Comparison of ENCODE assay signal across 9 mouse cellular contexts in genomic region chr4:43443511-43443910, GRCm38 (mm10). TPM values are rescaled to one million over a fixed set of nuclear protein-coding genes. Genes with fewer than 3 reads are reported as not detected.
DNase-seq lines count a peak whose midpoint lies in the region; ATAC-seq and TF ChIP-seq lines count a peak whose summit lies in the region.
"Had no signal": no experiment of that assay in that cellular context is flagged by ENCODE, and none has a peak within 500 bp of the region (broad histone marks: within the 10 kb centered on the region; RNA-seq: fewer than 3 reads in every experiment).

No protein-coding gene starts in this region.

- peak overlapping the region in 1 of 2 experiments; percentile 95; a peak in 2 of 4 replicates for H3K27ac ChIP-seq in heart, embryonic 14.5 days (replicated peaks in 1 of 2; ENCODE audit: control insufficient read depth in 1 of 2, insufficient read depth in 1 of 2, low read depth in 2 of 2, low read length in 2 of 2)
- H3K27ac ChIP-seq in limb, embryonic 14.5 days (replicated peaks; ENCODE audit: low read depth, low read length) = peak overlapping the region; percentile 91

- H3K36me3 ChIP-seq in heart, embryonic 14.5 days (ENCODE audit: control insufficient read depth, insufficient read depth, low read length) = peaks cover 37% of the 10 kb centered on the region
- H3K36me3 ChIP-seq in limb, embryonic 14.5 days (ENCODE audit: control insufficient read depth, insufficient read depth, low read length) = peaks cover 40% of the 10 kb centered on the region

- H3K27me3 ChIP-seq in heart, embryonic 14.5 days (ENCODE audit: control insufficient read depth, insufficient read depth, low read length) = no peaks in the 10 kb centered on the region
- no peaks in the 10 kb centered on the region for H3K27me3 ChIP-seq in limb, embryonic 14.5 days (ENCODE audit: control insufficient read depth, insufficient read depth, low read length)

- no peak for TF ChIP-seq POLR2A in limb, embryonic 14.5 days (IDR thresholded peaks at IDR 0.05; ENCODE audit: borderline replicate concordance, extremely low read depth, insufficient read depth, insufficient read length)

- H3K9ac ChIP-seq in heart, embryonic 14.5 days (ENCODE audit: low read length) = peak overlapping the region; percentile 95
- peak overlapping the region; percentile 96 for H3K9ac ChIP-seq in limb, embryonic 14.5 days (ENCODE audit: low read depth, low read length, severe bottlenecking)

- H3K9me3 ChIP-seq in heart, embryonic 14.5 days (ENCODE audit: control insufficient read depth, low read length) = no peaks in the 10 kb centered on the region
- H3K9me3 ChIP-seq in limb, embryonic 14.5 days (ENCODE audit: control insufficient read depth, low read length) = no peaks in the 10 kb centered on the region

- WGBS in heart, embryonic 14.5 days = under 1% methylated on average over 27 of the region's 28 CpGs
- 1% methylated on average over 20 of the region's 28 CpGs for whole genome bisulfite sequencing in limb, embryonic 14.5 days

- peaks cover 5 to 10% of the 10 kb centered on the region in 2 experiments; a peak in 3 of 4 replicates for H3K4me1 ChIP-seq in heart, embryonic 14.5 days (ENCODE audit: control insufficient read depth in 2 of 2, insufficient read depth in 2 of 2, low read length in 2 of 2)
- peaks cover 11% of the 10 kb centered on the region for H3K4me1 ChIP-seq in limb, embryonic 14.5 days (ENCODE audit: control insufficient read depth, insufficient read depth, low read length)

- DNase-seq in adrenal gland, adult (ENCODE audit: inconsistent age in 2 of 2, low spot score in 1 of 2) = peak; percentile 60 to 80
- DNase-seq in adrenal gland, postnatal 25 days = no peak
- DNase-seq in spleen, postnatal 10 days (ENCODE audit: low spot score in 2 of 2) = peak; percentile 36 to 48
- DNase-seq in spleen, adult 12 weeks (ENCODE audit: low spot score) = no peak
- peak; percentile 41 for DNase-seq in limb, embryonic 14.5 days (ENCODE audit: low spot score)
- peak; percentile 39 for DNase-seq in retina, embryonic 14.5 days (ENCODE audit: low spot score)
- DNase-seq in layer of hippocampus, postnatal 14 days (ENCODE audit: low spot score in 2 of 2) = no peak

- peak overlapping the region; percentile 87 for H3K4me2 ChIP-seq in heart, embryonic 14.5 days (ENCODE audit: low read length)
- peak overlapping the region; percentile 95 for H3K4me2 ChIP-seq in limb, embryonic 14.5 days (replicated peaks; ENCODE audit: low read depth, low read length, severe bottlenecking)

- 0 out of 2 replicates have a peak, but pooled peaks have one; percentile 4 for ATAC-seq in heart, embryonic 14.5 days (ENCODE audit: insufficient number of reproducible peaks, insufficient read depth, low FRiP score, low read depth)
- ATAC-seq in limb, embryonic 14.5 days (ENCODE audit: low FRiP score, low read depth) = no peak

- peak overlapping the region; percentile 91 to 94 for H3K4me3 ChIP-seq in heart, embryonic 14.5 days (ENCODE audit: control insufficient read depth in 1 of 2, insufficient read depth in 1 of 2, low read depth in 1 of 2, low read length in 2 of 2)
- peak overlapping the region; percentile 94 for H3K4me3 ChIP-seq in limb, embryonic 14.5 days (replicated peaks; ENCODE audit: low read length)

RNA-seq across cellular contexts. Expression of gene Tesk1, which starts 1.8 kb away (rescaled TPM):
- total RNA-seq in adrenal gland, postnatal 25 days (2021) = 51.3 and 53.2 TPM in 2 replicates
- polyA plus RNA-seq in heart, embryonic 14.5 days (2014; fragmentation: Nextera tagmentation; extraction: Ambion mirVana) = 8.9 and 9.4 TPM in 2 replicates
- polyA plus RNA-seq in limb, embryonic 14.5 days (2012; rRNA removed) = 47.4 and 63.1 TPM in 2 replicates
- 15.8 and 17.6 TPM in 2 replicates for polyA plus RNA-seq in limb, embryonic 14.5 days (2014; fragmentation: Nextera tagmentation; extraction: Ambion mirVana)
- total RNA-seq in layer of hippocampus, postnatal 14 days (2021) = 10 to 100 TPM; 63.0 to 64.4 TPM

RNA-seq across cellular contexts. Expression of gene Cd72, which starts 10.9 kb away (rescaled TPM):
- total RNA-seq in adrenal gland, postnatal 25 days (2021) = 2.9 TPM in 1 of 2 replicates, not detected in the other
- 3.1 and 3.9 TPM in 2 replicates for polyA plus RNA-seq in heart, embryonic 14.5 days (2014; fragmentation: Nextera tagmentation; extraction: Ambion mirVana)
- 1.3 TPM in 2 replicates for polyA plus RNA-seq in limb, embryonic 14.5 days (2012; rRNA removed)
- 4.4 and 7.5 TPM in 2 replicates for polyA plus RNA-seq in limb, embryonic 14.5 days (2014; fragmentation: Nextera tagmentation; extraction: Ambion mirVana)
- not detected for total RNA-seq in layer of hippocampus, postnatal 14 days (2021)
- total RNA-seq: layer of hippocampus, postnatal 10 days had no signal

RNA-seq across cellular contexts. Expression of gene Fam166b, which starts 14.6 kb away (rescaled TPM):
- total RNA-seq in adrenal gland, postnatal 25 days (2021) = not detected in 2 replicates
- 0.16 TPM in 1 of 2 replicates, not detected in the other for polyA plus RNA-seq in heart, embryonic 14.5 days (2014; fragmentation: Nextera tagmentation; extraction: Ambion mirVana)
- polyA plus RNA-seq in limb, embryonic 14.5 days (2012; rRNA removed) = 0.20 and 0.29 TPM in 2 replicates
- polyA plus RNA-seq in limb, embryonic 14.5 days (2014; fragmentation: Nextera tagmentation; extraction: Ambion mirVana) = 0.14 and 0.33 TPM in 2 replicates
- total RNA-seq in layer of hippocampus, postnatal 14 days (2021) = 1 to 10 TPM in 1 of 2 experiments, under 1 TPM in 1; 0.76 to 2.4 TPM

RNA-seq across cellular contexts. Expression of gene Sit1, which starts 40.0 kb away (rescaled TPM):
- 0.24 TPM in 1 of 2 replicates, not detected in the other for total RNA-seq in adrenal gland, postnatal 25 days (2021)
- polyA plus RNA-seq in heart, embryonic 14.5 days (2014; fragmentation: Nextera tagmentation; extraction: Ambion mirVana) = not detected in 2 replicates
- not detected in 2 replicates for polyA plus RNA-seq in limb, embryonic 14.5 days (2012; rRNA removed)
- polyA plus RNA-seq in limb, embryonic 14.5 days (2014; fragmentation: Nextera tagmentation; extraction: Ambion mirVana) = not detected in 2 replicates
- not detected for total RNA-seq in layer of hippocampus, postnatal 14 days (2021)
- total RNA-seq: layer of hippocampus, postnatal 10 days had no signal

RNA-seq across cellular contexts. Expression of gene Ccdc107, which starts 49.2 kb away (rescaled TPM):
- total RNA-seq in adrenal gland, postnatal 25 days (2021) = 54.6 and 58.2 TPM in 2 replicates
- 76.5 and 85.8 TPM in 2 replicates for polyA plus RNA-seq in heart, embryonic 14.5 days (2014; fragmentation: Nextera tagmentation; extraction: Ambion mirVana)
- 118 and 175 TPM in 2 replicates for polyA plus RNA-seq in limb, embryonic 14.5 days (2012; rRNA removed)
- polyA plus RNA-seq in limb, embryonic 14.5 days (2014; fragmentation: Nextera tagmentation; extraction: Ambion mirVana) = 78.8 and 92.8 TPM in 2 replicates
- 10 to 100 TPM; 26.0 to 28.3 TPM for total RNA-seq in layer of hippocampus, postnatal 14 days (2021)

Comparison
In these comparisons a context has a peak if more than half of its experiments do, and no peak if none do; other contexts are left out.
1. DNase-seq: peak in adrenal gland, adult (2 of 2), spleen, postnatal 10 days (2 of 2), limb, embryonic 14.5 days (single experiment) and retina, embryonic 14.5 days (single experiment); none in adrenal gland, postnatal 25 days (single experiment), spleen, adult 12 weeks (single experiment) and layer of hippocampus, postnatal 14 days (0 of 2).